Mouse (Mus musculus) liver, embryonic 11.5 days (tissue): ENCODE measurements around the gene Htr6. TPM values are rescaled to one million over a fixed set of nuclear protein-coding genes. Genes with fewer than 3 reads are reported as not detected.

Experiments
- ATAC-seq: fragments of 200-750 bp; cut with Nextera tagmentation; replicated peaks from 2 replicates; pipeline ENCODE4 v1.8.0; 2017; ENCODE audit warnings: moderate number of reproducible peaks, mild to moderate bottlenecking, moderate TSS enrichment, moderate library complexity; ENCODE audit not compliant: low FRiP score
- DNase-seq: peaks from one replicate; pipeline ENCODE4 v3.0.0-alpha.2; 2017; ENCODE audit warnings: low spot score
- H3K27ac ChIP-seq: fragments of 300-500 bp; sonication (generic); 2 replicates; pipeline ENCODE4 v1.5.1; 2014; ENCODE audit warnings: mild to moderate bottlenecking, low read depth, low read length, control low read depth
- H3K27me3 ChIP-seq: fragments of 300-500 bp; sonication (generic); replicated peaks from 2 replicates; pipeline ENCODE4 v1.6.1; 2014; ENCODE audit warnings: low read length, mixed read lengths; ENCODE audit not compliant: control insufficient read depth, insufficient read depth
- H3K36me3 ChIP-seq: fragments of 300-500 bp; sonication (generic); 2 replicates; pipeline ENCODE4 v1.6.1; 2014; ENCODE audit warnings: mild to moderate bottlenecking, low read length, moderate library complexity, mixed read lengths; ENCODE audit not compliant: control insufficient read depth, insufficient read depth
- H3K4me1 ChIP-seq: fragments of 300-500 bp; sonication (generic); replicated peaks from 2 replicates; pipeline ENCODE4 v1.6.1; 2014; ENCODE audit warnings: low read length, mixed read lengths; ENCODE audit not compliant: control insufficient read depth, insufficient read depth
- H3K4me2 ChIP-seq: fragments of 300-500 bp; sonication (generic); 2 replicates; pipeline ENCODE4 v1.6.1; 2014; ENCODE audit warnings: mild to moderate bottlenecking, control low read depth, moderate library complexity
- H3K4me3 ChIP-seq: fragments of 300-500 bp; sonication (generic); 2 replicates; pipeline ENCODE4 v1.5.1; 2014; ENCODE audit warnings: low read depth, low read length, control low read depth
- H3K9ac ChIP-seq: fragments of 300-500 bp; sonication (generic); 2 replicates; pipeline ENCODE4 v1.6.1; 2014; ENCODE audit warnings: low read depth, low read length, control low read depth
- H3K9me3 ChIP-seq: fragments of 300-500 bp; sonication (generic); 2 replicates; pipeline ENCODE4 v1.6.1; 2016; ENCODE audit warnings: low read length, inconsistent platforms, mixed read lengths; ENCODE audit not compliant: control insufficient read depth
- WGBS: fragments of 180-500 bp; shearing (Covaris S2); extraction: QIAGEN DNeasy Blood & Tissue Kit; methylation state at CpG from one replicate; pipeline ENCODE4 v1.1.7; 2014; 5-methylcytosine and 5-hydroxymethylcytosine counted together
- polyA plus RNA-seq: library from polyadenylated mRNA; unstranded; fragments of >200 nt; fragmentation: Nextera tagmentation; extraction: Ambion mirVana; gene quantifications from 2 replicates; pipeline ENCODE4 v1.2.1, GENCODE M21; 2014

The Htr6 gene
- polyA plus RNA-seq, 1 experiment from 2014 or later: not detected

DNA sequence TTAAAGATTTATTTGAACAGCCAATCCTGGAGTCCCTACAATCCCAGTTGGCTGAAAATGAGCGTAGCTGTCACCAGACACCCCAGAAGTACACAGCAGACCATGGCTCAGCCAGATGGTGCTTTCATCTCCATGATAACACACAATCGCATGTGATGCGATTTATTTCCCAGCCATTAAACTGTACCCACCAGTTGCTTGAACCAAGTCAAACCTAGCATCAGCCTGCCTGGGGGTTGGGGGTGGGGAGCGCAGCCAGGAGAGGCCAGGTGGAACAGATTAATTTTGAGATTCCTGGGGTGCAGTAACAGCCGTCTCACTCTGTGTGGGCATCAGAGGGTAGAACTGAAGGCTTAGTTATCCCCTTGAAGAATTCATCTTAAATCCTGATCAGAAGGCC, 29.0 kb downstream of the Htr6 start:
- 83% methylated on average over 5 of the region's 5 CpGs for WGBS
- no peaks in the 10 kb centered on the region for H3K4me1 ChIP-seq
- no peak for ATAC-seq

DNA sequence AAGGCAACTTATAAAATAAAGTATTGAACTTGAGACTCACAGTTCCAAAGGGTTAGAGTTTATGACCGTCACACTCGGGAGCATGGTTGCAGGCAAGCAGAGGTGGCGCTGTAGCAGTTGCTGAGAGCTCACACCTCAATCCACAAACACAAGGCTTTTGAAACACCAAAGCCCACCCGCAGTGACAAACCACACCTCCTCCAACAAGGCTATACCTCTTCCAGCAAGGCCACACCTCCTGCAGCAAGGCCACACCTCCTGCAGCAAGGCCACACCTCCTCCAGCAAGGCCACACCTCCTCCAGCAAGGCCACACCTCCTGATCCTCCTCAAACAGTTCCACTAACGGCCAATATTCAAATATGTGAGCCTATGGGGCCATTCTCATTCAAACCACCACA, 30.8 kb downstream of the Htr6 start:
- ATAC-seq (no peak), DNase-seq (no peak)
- H3K27me3 ChIP-seq: peaks cover 12% of the 10 kb centered on the region
- H3K4me3 ChIP-seq: no peak overlapping the region
- no peak overlapping the region for H3K9ac ChIP-seq
- no peak overlapping the region for H3K27ac ChIP-seq
- 85% methylated on average over 5 of the region's 5 CpGs for WGBS
- peaks cover 5% of the 10 kb centered on the region for H3K9me3 ChIP-seq
- H3K4me1 ChIP-seq: no peaks in the 10 kb centered on the region; the same call in 1 of the 2 replicates
- H3K4me2 ChIP-seq: no peak overlapping the region
- H3K36me3 ChIP-seq: no peaks in the 10 kb centered on the region

More for the DNA sequence above, 29.0 kb downstream of the Htr6 start:
- no peak overlapping the region for H3K27ac ChIP-seq
- DNase-seq: no peak
- H3K4me2 ChIP-seq: no peak overlapping the region
- H3K9ac ChIP-seq: no peak overlapping the region
- H3K27me3 ChIP-seq: no peaks in the 10 kb centered on the region
- H3K36me3 ChIP-seq: no peaks in the 10 kb centered on the region
- no peak overlapping the region for H3K4me3 ChIP-seq
- H3K9me3 ChIP-seq: peaks cover 5% of the 10 kb centered on the region

DNA sequence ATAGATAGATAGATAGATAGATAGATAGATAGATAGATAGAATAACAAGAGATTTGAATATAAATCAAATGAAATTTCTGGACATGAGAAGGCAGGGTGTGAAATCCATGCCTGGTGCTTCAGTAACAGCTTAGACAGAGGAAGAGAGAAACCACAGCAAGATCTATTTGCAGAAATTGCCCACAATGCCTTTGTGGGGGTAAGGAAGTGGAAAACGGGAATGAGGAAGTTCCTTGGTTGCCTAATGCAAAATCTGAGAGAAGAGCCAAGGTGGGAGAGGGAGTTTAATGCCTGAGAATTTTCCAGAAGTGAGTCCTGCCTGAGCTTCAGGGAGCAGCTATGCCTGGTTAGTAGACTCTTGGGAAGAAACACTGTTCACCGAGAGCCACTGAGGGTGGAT, 31.8 kb downstream of the Htr6 start:
- ATAC-seq: no peak
- no peak overlapping the region for H3K4me2 ChIP-seq
- H3K4me1 ChIP-seq: no peaks in the 10 kb centered on the region; the same call in 1 of the 2 replicates
- WGBS: 59% methylated on average over 2 of the region's 2 CpGs
- no peak overlapping the region for H3K9ac ChIP-seq
- no peak overlapping the region for H3K27ac ChIP-seq
- peaks cover 5% of the 10 kb centered on the region for H3K9me3 ChIP-seq
- DNase-seq: no peak
- H3K4me3 ChIP-seq: no peak overlapping the region
- H3K27me3 ChIP-seq: peaks cover 13% of the 10 kb centered on the region
- H3K36me3 ChIP-seq: no peaks in the 10 kb centered on the region

DNA sequence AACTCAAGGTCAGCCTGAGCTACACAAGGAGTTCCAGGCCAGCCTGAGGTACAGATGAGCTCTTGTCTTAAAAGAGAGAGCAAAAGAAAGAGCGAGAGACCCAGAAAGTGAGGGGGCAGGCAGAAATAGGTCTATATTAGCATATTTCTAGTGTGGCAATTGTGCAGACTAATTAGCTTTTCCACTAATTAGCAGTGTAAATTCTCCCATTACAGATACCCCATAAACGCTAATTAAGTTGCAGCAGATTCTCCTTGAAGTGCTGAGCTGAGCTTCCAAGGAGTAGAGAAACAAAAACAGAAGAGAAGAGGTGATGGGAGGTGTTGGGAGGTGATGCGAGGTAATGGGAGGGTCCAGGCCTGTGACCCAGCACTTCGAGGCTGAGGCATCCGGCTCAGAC, 32.8 kb downstream of the Htr6 start:
- Histone ChIP-seq H3K9me3 (peaks cover 5% of the 10 kb centered on the region), H3K36me3 (no peaks in the 10 kb centered on the region), H3K27me3 (peaks cover 13% of the 10 kb centered on the region), H3K4me2 (no peak overlapping the region), H3K4me3 (no peak overlapping the region), H3K9ac (no peak overlapping the region), H3K4me1 (no peaks in the 10 kb centered on the region; the same call in 1 of the 2 replicates), H3K27ac (no peak overlapping the region)
- no peak for ATAC-seq
- WGBS: 70% methylated on average over 5 of the region's 5 CpGs
- DNase-seq: no peak

DNA sequence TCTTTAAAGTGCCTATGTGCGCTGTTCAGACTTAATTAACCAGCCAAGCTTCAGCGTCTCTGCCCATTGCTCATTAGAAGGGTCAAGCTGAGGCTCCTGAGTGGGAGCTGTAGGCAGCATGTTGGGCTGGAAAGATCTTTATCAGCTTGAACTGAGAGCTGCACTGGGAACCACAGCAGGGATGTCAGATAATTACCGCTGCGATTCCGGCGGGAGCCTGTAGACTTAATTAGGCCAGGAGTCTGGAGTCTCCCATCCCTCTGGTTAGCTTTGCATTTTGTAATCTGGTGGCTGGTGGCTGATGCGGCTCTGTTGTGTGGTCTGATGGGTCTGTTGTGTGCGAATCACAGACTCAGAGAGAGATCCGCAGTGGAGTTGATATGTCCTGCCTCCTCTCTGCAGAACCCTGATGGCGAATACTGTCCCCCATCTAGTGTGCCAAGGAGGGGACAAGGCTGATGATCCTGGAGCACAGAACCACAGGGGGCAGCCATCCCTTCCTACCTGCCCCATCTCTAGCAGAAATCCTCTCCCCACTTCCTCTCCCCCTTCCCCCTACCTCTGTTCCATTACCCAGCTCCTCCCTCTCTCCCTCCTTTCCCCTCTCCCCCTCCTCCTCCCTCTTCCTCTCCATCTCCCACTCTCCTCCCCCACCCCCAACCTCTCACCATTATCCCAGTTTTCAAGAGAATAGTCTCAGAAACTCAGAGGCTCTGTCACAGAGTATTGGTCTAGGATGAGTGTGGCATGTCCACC, 35.1 kb downstream of the Htr6 start:
- H3K4me2 ChIP-seq: no peak overlapping the region
- H3K27ac ChIP-seq: no peak overlapping the region
- peaks cover 5% of the 10 kb centered on the region for H3K9me3 ChIP-seq
- peaks cover 13% of the 10 kb centered on the region for H3K27me3 ChIP-seq
- H3K4me3 ChIP-seq: no peak overlapping the region
- WGBS: 8% methylated on average over 10 of the region's 10 CpGs
- DNase-seq (no peak), ATAC-seq (no peak)
- no peak overlapping the region for H3K9ac ChIP-seq
- no peaks in the 10 kb centered on the region for H3K36me3 ChIP-seq
- no peaks in the 10 kb centered on the region; the same call in 1 of the 2 replicates for H3K4me1 ChIP-seq

DNA sequence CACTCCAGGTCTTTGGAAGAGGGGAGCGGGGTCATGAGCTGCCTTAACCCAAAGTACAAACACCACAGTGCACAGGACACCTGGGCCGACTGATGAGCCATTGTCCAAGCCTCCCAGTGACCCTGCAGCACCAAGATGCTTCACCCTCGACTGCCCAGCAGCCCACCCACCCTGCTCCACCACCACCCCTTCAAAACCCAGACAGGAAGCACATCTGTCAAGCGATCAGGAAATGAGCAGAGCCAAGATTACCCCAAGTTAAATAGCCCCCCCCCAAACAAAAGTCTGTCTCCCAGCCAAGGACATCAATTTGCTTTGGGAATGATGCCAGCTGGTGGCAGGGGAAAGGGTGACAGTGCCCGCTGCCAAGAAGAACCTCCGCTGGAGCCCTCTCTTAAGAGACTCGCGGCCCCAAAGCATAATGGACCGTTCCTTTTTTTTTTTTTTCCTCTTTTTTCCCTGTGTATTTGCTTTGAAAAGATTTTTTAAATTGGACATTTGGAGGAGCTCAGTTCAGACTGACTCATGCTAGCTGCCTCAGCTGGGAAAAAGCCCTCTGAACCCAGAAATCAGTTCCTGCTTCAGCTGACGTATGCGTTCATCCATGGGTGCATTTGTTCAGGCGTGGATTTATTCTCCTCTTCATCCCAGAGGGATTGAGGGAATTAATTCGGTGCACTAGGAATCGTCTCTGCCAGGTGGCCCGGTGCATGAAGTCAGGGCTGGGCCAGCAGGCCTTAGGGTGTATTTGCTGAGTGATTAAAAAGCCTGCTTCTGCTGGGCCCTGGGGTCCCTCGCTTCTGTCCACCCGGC, 37.4 kb downstream of the Htr6 start:
- no peak overlapping the region for H3K27ac ChIP-seq
- H3K27me3 ChIP-seq: peaks cover 13% of the 10 kb centered on the region
- H3K9ac ChIP-seq: no peak overlapping the region
- H3K4me2 ChIP-seq: no peak overlapping the region
- no peaks in the 10 kb centered on the region for H3K9me3 ChIP-seq
- ATAC-seq (no peak), DNase-seq (no peak)
- 80% methylated on average over 17 of the region's 17 CpGs for WGBS
- no peaks in the 10 kb centered on the region; the same call in 1 of the 2 replicates for H3K4me1 ChIP-seq
- H3K4me3 ChIP-seq: no peak overlapping the region
- H3K36me3 ChIP-seq: no peaks in the 10 kb centered on the region

DNA sequence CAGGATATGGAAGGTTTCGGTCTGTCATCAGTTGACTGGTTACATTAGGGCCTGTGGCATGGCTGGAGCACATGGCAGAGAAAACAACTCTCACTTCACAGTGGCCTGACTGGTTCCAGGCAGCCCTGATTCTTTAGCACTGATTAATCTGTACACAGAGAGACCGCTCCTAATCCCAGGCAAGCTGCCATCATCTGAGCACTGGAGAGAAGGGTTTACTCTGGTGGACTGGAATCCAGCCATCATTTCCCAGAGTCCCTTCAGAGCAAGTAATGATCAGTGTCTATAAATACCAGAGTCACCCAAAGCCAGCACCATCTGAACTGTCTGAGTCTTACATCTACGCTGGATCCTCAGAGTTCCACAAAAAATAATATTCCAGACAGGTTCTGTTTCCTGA, 39.6 kb downstream of the Htr6 start:
- ATAC-seq (no peak), DNase-seq (no peak)
- Histone ChIP-seq H3K4me1 (no peaks in the 10 kb centered on the region; the same call in 1 of the 2 replicates), H3K9me3 (no peaks in the 10 kb centered on the region), H3K9ac (no peak overlapping the region), H3K27ac (no peak overlapping the region), H3K27me3 (peaks cover 11% of the 10 kb centered on the region), H3K36me3 (no peaks in the 10 kb centered on the region), H3K4me3 (no peak overlapping the region), H3K4me2 (no peak overlapping the region)
- 86% methylated on average over 3 of the region's 3 CpGs for WGBS

GRCm38 (mm10) chr4:139034942-139035341, 40.4 kb downstream of the Htr6 start:
- Histone ChIP-seq H3K9ac (no peak overlapping the region), H3K27me3 (peaks cover 5% of the 10 kb centered on the region), H3K4me1 (no peaks in the 10 kb centered on the region; the same call in 1 of the 2 replicates), H3K9me3 (no peaks in the 10 kb centered on the region), H3K4me3 (no peak overlapping the region), H3K27ac (no peak overlapping the region), H3K36me3 (no peaks in the 10 kb centered on the region), H3K4me2 (no peak overlapping the region)
- ATAC-seq: no peak
- DNase-seq: no peak
- 82% methylated on average over 3 of the region's 3 CpGs for WGBS
